In the genomic region with DNA sequence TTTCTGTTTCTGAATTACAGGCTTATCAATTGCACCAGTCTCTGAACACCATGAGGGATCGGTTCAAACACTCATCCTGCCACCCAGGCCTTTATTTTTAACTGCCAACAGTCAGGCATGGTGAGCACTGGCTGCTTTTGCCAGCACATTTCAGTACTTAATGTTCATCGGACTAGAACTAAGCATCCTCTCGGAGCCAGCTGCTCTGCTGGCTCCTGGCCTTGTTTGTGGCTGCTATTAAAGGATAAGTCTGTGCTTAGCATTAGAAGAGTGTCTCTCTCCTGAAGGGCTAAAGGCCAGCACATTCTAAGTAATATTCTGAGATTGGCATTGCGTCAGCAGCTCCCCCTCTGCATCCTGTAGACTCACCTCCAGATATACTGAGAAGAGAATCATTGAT, we compare ENCODE assay signal across 11 mouse cellular contexts. TPM values are rescaled to one million over a fixed set of nuclear protein-coding genes. Genes with fewer than 3 reads are reported as not detected.
DNase-seq lines count a peak whose midpoint lies in the region; ATAC-seq lines count a peak whose summit lies in the region.
"Had no signal": no experiment of that assay in that cellular context is flagged by ENCODE, and none has a peak within 500 bp of the region (broad histone marks: within the 10 kb centered on the region; RNA-seq: fewer than 3 reads in every experiment).

No protein-coding gene starts in this region.

- WGBS in forebrain, embryonic 16.5 days: 37% methylated on average over 4 of the region's 4 CpGs

- H3K9me3 ChIP-seq in forebrain, embryonic 16.5 days (ENCODE audit: control insufficient read depth, low read length): no peaks in the 10 kb centered on the region

- no peak overlapping the region for H3K4me3 ChIP-seq in forebrain, embryonic 16.5 days (replicated peaks; ENCODE audit: low read length)

- DNase-seq in layer of hippocampus, adult 11-12 months (ENCODE audit: low spot score): peak; percentile 83
- DNase-seq in layer of hippocampus, postnatal 25 days (ENCODE audit: extremely low spot score in 1 of 2, low spot score in 1 of 2): no peak
- DNase-seq in cerebellum, adult 11-12 months: peak; percentile 88
- DNase-seq in retina, postnatal 7 days (ENCODE audit: low read depth, low spot score): peak; percentile 37
- no peak for DNase-seq in embryo, embryonic 10.5 days (ENCODE audit: low spot score)
- DNase-seq in kidney, adult 18-20 months: no peak
- DNase-seq: heart, adult 18-20 months had no signal

- peaks cover 10% of the 10 kb centered on the region for H3K4me1 ChIP-seq in forebrain, embryonic 16.5 days (replicated peaks; ENCODE audit: control insufficient read depth, insufficient read depth, low read length)

- no peaks in the 10 kb centered on the region for H3K27me3 ChIP-seq in forebrain, embryonic 16.5 days (replicated peaks; ENCODE audit: control insufficient read depth, insufficient read depth, low read length)

- no peaks in the 10 kb centered on the region for H3K36me3 ChIP-seq in forebrain, embryonic 16.5 days (ENCODE audit: control insufficient read depth, insufficient read depth)

- peak overlapping the region; percentile 43 for H3K27ac ChIP-seq in forebrain, embryonic 16.5 days (ENCODE audit: low read length)
- H3K27ac ChIP-seq: liver, embryonic 14.5 days had no signal

- ATAC-seq in forebrain, embryonic 16.5 days: peak; percentile 84
- ATAC-seq in inflammation-experienced regulatory T-cells, adult 6 months: no peak
- ATAC-seq: CD4-positive, CD25-positive, alpha-beta regulatory T cell, adult 4 months had no signal

- no peak overlapping the region for H3K4me2 ChIP-seq in forebrain, embryonic 16.5 days (ENCODE audit: low read length)

- no peak overlapping the region for H3K9ac ChIP-seq in forebrain, embryonic 16.5 days (replicated peaks; ENCODE audit: low read depth, low read length)
- H3K9ac ChIP-seq: liver, embryonic 14.5 days had no signal

RNA-seq across cellular contexts. Expression of a gene that starts 7.9 kb away (rescaled TPM):
- 100 to 1,000 TPM; 808 to 815 TPM for total RNA-seq in layer of hippocampus, postnatal 25 days (2021)
- polyA plus RNA-seq in forebrain, embryonic 16.5 days (2015; fragmentation: Nextera tagmentation; extraction: Ambion mirVana): 247 and 248 TPM in 2 replicates
- polyA plus RNA-seq in inflammation-experienced regulatory T-cells, adult 6 months (2017; shearing (Covaris generic)): not detected
- total RNA-seq: heart, adult 18-20 months had no signal
- polyA plus RNA-seq: CD4-positive, CD25-positive, alpha-beta regulatory T cell, adult 4 months had no signal

Comparison
In these comparisons a context has a peak if more than half of its experiments do, and no peak if none do; other contexts are left out.
1. DNase-seq: peak in layer of hippocampus, adult 11-12 months (single experiment), cerebellum, adult 11-12 months (single experiment) and retina, postnatal 7 days (single experiment); none in layer of hippocampus, postnatal 25 days (0 of 2), embryo, embryonic 10.5 days (single experiment) and kidney, adult 18-20 months (single experiment).
2. RNA of a gene that starts 7.9 kb away (polyA plus RNA-seq): 247 to 248 TPM in forebrain, embryonic 16.5 days; not detected in inflammation-experienced regulatory T-cells, adult 6 months; every median in the first group is over 100 times any median in the second.